Mouse (Mus musculus) ZHBTc4 (cell line): ENCODE measurements around the gene Olfr1184.
"Not testable (repeated sequence)": the region's sequence is repeated elsewhere in the genome, so short reads cannot be mapped to it uniquely, and the experiment has no call there.

Experiments used
- DNase-seq: peaks from one replicate; pipeline ENCODE4 v3.0.0-alpha.2; 2011; ENCODE audit warnings: low read depth, low spot score

Gene Olfr1184

GRCm38 (mm10) chr2:88483298-88483697 lies at the start of gene Olfr1184:
Gene Olfr1184 (plus strand): TSS chr2:88483598.
- DNase-seq: no peak

GRCm38 (mm10) chr2:88449031-88449430 lies 34.4 kb upstream of the Olfr1184 start, which contains the start of gene Gm13757:
Gene Gm13757 (minus strand): TSS chr2:88449131.
- no peak for DNase-seq

GRCm38 (mm10) chr2:88454567-88454966 lies 28.8 kb upstream of the Olfr1184 start, which contains the start of gene Olfr1183:
Gene Olfr1183 (plus strand): TSS chr2:88454867.
- DNase-seq: not testable (repeated sequence)

GRCm38 (mm10) chr2:88493020-88493419 lies 9.6 kb downstream of the Olfr1184 start, which contains the start of gene Olfr1185-ps1:
Gene Olfr1185-ps1 (plus strand): TSS chr2:88493320.
- DNase-seq: no peak

- no peak for DNase-seq
Measured at GRCm38 (mm10) chr2:88518251-88518650, 34.9 kb downstream of the Olfr1184 start, which contains the start of gene Olfr1186. Gene Olfr1186 (plus strand): TSS chr2:88518551.

- no peak for DNase-seq
Measured at GRCm38 (mm10) chr2:88525720-88526119, 42.3 kb downstream of the Olfr1184 start.
